8 mouse cellular contexts compared by ENCODE assay signal in genomic region chr1:120602031-120602730, GRCm38 (mm10). TPM values are rescaled to one million over a fixed set of nuclear protein-coding genes. Genes with fewer than 3 reads are reported as not detected.
DNase-seq lines count a peak whose midpoint lies in the region; ATAC-seq and TF ChIP-seq lines count a peak whose summit lies in the region.

Gene En1 (plus strand): TSS chr1:120602418.

- H3K4me3 ChIP-seq in layer of hippocampus, adult 2 months: peak within 1 kb of the TSS; percentile 17
- H3K4me3 ChIP-seq in limb, embryonic 11.5 days (ENCODE audit: low read depth, low read length): peak within 1 kb of the TSS; percentile 37
- no peak within 1 kb of the TSS for H3K4me3 ChIP-seq in thymus, adult 2 months (ENCODE audit: control insufficient read depth, insufficient read depth, low read length)

- no peak within 1 kb of the TSS for H3K27ac ChIP-seq in layer of hippocampus, adult 2 months
- H3K27ac ChIP-seq in limb, embryonic 11.5 days (replicated peaks; ENCODE audit: low read depth, low read length): no peak within 1 kb of the TSS
- no peak within 1 kb of the TSS for H3K27ac ChIP-seq in thymus, adult 2 months (ENCODE audit: control insufficient read depth, insufficient read depth, low read length)

- no peak for DNase-seq in layer of hippocampus, adult 2 months (ENCODE audit: low spot score in 2 of 2)
- no peak for DNase-seq in layer of hippocampus, adult 9-10 months (ENCODE audit: low spot score)
- DNase-seq in cerebellum, adult 18-20 months: peak; percentile 38 to 48
- peak; percentile 85 for DNase-seq in gastrocnemius, adult 18-20 months (ENCODE audit: low spot score)
- DNase-seq in limb, embryonic 11.5 days (ENCODE audit: low spot score): peak; percentile 78
- peak; percentile 56 for DNase-seq in retina, embryonic 14.5 days (ENCODE audit: low spot score)
- DNase-seq in thymus, adult 2 months: no peak
- DNase-seq in T-cell, adult 2 months (ENCODE audit: low spot score): no peak

- TF ChIP-seq POLR2A in thymus, adult 2 months (IDR thresholded peaks at IDR 0.05; ENCODE audit: control insufficient read depth, extremely low read depth, insufficient read depth, low read length, poor library complexity): no peak

- ATAC-seq in limb, embryonic 11.5 days (ENCODE audit: insufficient number of reproducible peaks, low FRiP score, low TSS enrichment, low read depth): peak; percentile 26; the same call in 1 of the 2 replicates

- H3K36me3 ChIP-seq in limb, embryonic 11.5 days (ENCODE audit: control insufficient read depth, insufficient read depth, low read length): no peaks in the 10 kb centered on the region
- H3K36me3 ChIP-seq in thymus, adult 2 months (ENCODE audit: control insufficient read depth, insufficient read depth, low read length): no peaks in the 10 kb centered on the region

- 0 out of 2 replicates have a peak, but pooled peaks cover 2% of the 10 kb centered on the region for H3K4me1 ChIP-seq in limb, embryonic 11.5 days (ENCODE audit: control insufficient read depth, insufficient read depth, low read length)
- no peaks in the 10 kb centered on the region for H3K4me1 ChIP-seq in thymus, adult 2 months (replicated peaks; ENCODE audit: control insufficient read depth, insufficient read depth, low read length)

- no peaks in the 10 kb centered on the region for H3K9me3 ChIP-seq in limb, embryonic 11.5 days (ENCODE audit: control insufficient read depth, low read length)

- H3K9ac ChIP-seq in limb, embryonic 11.5 days (ENCODE audit: low read length): peak within 1 kb of the TSS; percentile 38; the same call in 1 of the 2 replicates

- under 1% methylated on average over 35 of the region's 35 CpGs for WGBS in limb, embryonic 11.5 days
- 3% methylated on average over 35 of the region's 35 CpGs for WGBS in thymus, adult 2 months

- TF ChIP-seq CTCF in layer of hippocampus, adult 2 months (conservative IDR thresholded peaks at IDR 0.05): no peak
- TF ChIP-seq CTCF in thymus, adult 2 months (IDR thresholded peaks at IDR 0.05; ENCODE audit: borderline replicate concordance, control insufficient read depth, extremely low read depth, insufficient read depth, low read length, poor library complexity): no peak

- H3K4me2 ChIP-seq in limb, embryonic 11.5 days (ENCODE audit: low read depth, severe bottlenecking): peak within 1 kb of the TSS; percentile 70

- peaks cover 86% of the 10 kb centered on the region for H3K27me3 ChIP-seq in limb, embryonic 11.5 days (ENCODE audit: control insufficient read depth, insufficient read depth, low read length)
- H3K27me3 ChIP-seq in thymus, adult 2 months (ENCODE audit: control insufficient read depth, insufficient read depth, low read length): peaks cover 32% of the 10 kb centered on the region; the same call in 1 of the 2 replicates

RNA-seq across cellular contexts. Expression of gene En1, which starts in this region (rescaled TPM):
- not detected for total RNA-seq in layer of hippocampus, adult 2 months (2021)
- 10 to 100 TPM in 1 of 2 experiments, 1 to 10 TPM in 1; 5.6 to 10.2 TPM for total RNA-seq in gastrocnemius, adult 18-20 months (2021)
- 1.6 and 2.3 TPM in 2 replicates for polyA plus RNA-seq in limb, embryonic 11.5 days (2014; fragmentation: Nextera tagmentation; extraction: Ambion mirVana)
- polyA plus RNA-seq in thymus, adult 2 months (2012; rRNA removed): 0.04 and 0.07 TPM in 2 replicates

Comparison
In these comparisons a context has a peak if more than half of its experiments do, and no peak if none do; other contexts are left out.
1. RNA of gene En1 (total RNA-seq): 5.6 to 10.2 TPM in gastrocnemius, adult 18-20 months; not detected in layer of hippocampus, adult 2 months; every median in the first group is over 4 times any median in the second.
2. DNase-seq: peak in cerebellum, adult 18-20 months (2 of 2), gastrocnemius, adult 18-20 months (single experiment), limb, embryonic 11.5 days (single experiment) and retina, embryonic 14.5 days (single experiment); none in layer of hippocampus, adult 2 months (0 of 2), layer of hippocampus, adult 9-10 months (single experiment), thymus, adult 2 months (single experiment) and T-cell, adult 2 months (single experiment).